Comparison of ENCODE assay signal across 15 mouse cellular contexts in genomic region chr13:37959936-37960335, GRCm38 (mm10).
"Had no signal": no experiment of that assay in that cellular context is flagged by ENCODE, and none has a peak within 500 bp of the region (broad histone marks: within the 10 kb centered on the region; RNA-seq: fewer than 3 reads in every experiment).

No protein-coding gene starts in this region.

- ATAC-seq: inflammation-experienced regulatory T-cells, adult 6 months; intestine, postnatal 0 days had no signal

- H3K4me2 ChIP-seq: limb, embryonic 15.5 days; liver, embryonic 15.5 days; lung, embryonic 14.5 days; neural tube, embryonic 15.5 days had no signal

- H3K27me3 ChIP-seq: limb, embryonic 15.5 days; liver, embryonic 15.5 days had no signal

- H3K9ac ChIP-seq: limb, embryonic 15.5 days; liver, embryonic 15.5 days; lung, embryonic 14.5 days; neural tube, embryonic 15.5 days had no signal

- H3K27ac ChIP-seq: left cerebral cortex, adult 2 months; limb, embryonic 15.5 days; midbrain, embryonic 10.5 days; neural tube, embryonic 15.5 days had no signal

- H3K36me3 ChIP-seq: limb, embryonic 15.5 days; liver, embryonic 15.5 days; midbrain, embryonic 10.5 days; neural tube, embryonic 15.5 days had no signal

- H3K4me3 ChIP-seq: left cerebral cortex, adult 2 months; limb, embryonic 15.5 days; liver, embryonic 15.5 days; midbrain, embryonic 10.5 days; myocyte; neural tube, embryonic 15.5 days had no signal

- H3K9me3 ChIP-seq: limb, embryonic 15.5 days; liver, embryonic 15.5 days; midbrain, embryonic 10.5 days; neural tube, embryonic 15.5 days had no signal

- DNase-seq: kidney, adult 8-10 months; kidney, postnatal 25 days; lung, embryonic 14.5 days; lung, postnatal 10 days; midbrain, embryonic 14.5 days; thymus, adult 18-20 months; thymus, postnatal 25 days had no signal
